15 mouse cellular contexts compared by ENCODE assay signal in the genomic region with DNA sequence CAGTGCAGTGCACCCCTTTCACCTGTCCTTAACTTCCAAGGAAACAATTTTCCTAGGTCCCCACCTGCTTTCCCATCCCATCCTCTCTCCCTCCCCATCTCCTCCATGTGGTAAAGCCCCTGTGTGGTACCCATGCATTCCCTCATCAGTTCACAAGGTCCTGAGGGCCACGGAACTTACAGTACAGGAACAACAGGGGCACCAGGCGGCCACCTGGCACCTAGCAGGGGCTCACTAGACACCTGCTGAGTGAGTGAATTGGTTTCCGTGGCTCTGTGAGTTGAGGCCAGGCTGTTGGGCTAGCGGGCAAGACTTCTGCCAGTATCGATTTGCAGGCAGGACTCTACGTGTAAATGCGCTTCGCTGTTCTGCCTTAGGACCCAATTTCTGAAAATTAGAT.
"Had no signal": no experiment of that assay in that cellular context is flagged by ENCODE, and none has a peak within 500 bp of the region (broad histone marks: within the 10 kb centered on the region; RNA-seq: fewer than 3 reads in every experiment).

No protein-coding gene starts in this region.

- H3K4me1 ChIP-seq: liver, embryonic 13.5 days; megakaryocyte, embryonic 14.5 days had no signal

- H3K9me3 ChIP-seq: limb, embryonic 12.5 days; liver, embryonic 13.5 days; lung, embryonic 15.5 days; megakaryocyte, embryonic 14.5 days; midbrain, embryonic 13.5 days; neural tube, embryonic 13.5 days had no signal

- H3K36me3 ChIP-seq: limb, embryonic 12.5 days; liver, embryonic 13.5 days; lung, embryonic 15.5 days; midbrain, embryonic 13.5 days; neural tube, embryonic 13.5 days had no signal

- H3K27me3 ChIP-seq: liver, embryonic 13.5 days; lung, embryonic 15.5 days had no signal

- H3K27ac ChIP-seq: limb, embryonic 12.5 days; liver, embryonic 13.5 days; lung, embryonic 15.5 days; macrophage; midbrain, embryonic 13.5 days; neural tube, embryonic 13.5 days had no signal

- H3K4me3 ChIP-seq: limb, embryonic 12.5 days; liver, embryonic 13.5 days; lung, embryonic 15.5 days; megakaryocyte, embryonic 14.5 days; midbrain, embryonic 13.5 days; neural tube, embryonic 13.5 days had no signal

- H3K4me2 ChIP-seq: limb, embryonic 12.5 days; liver, embryonic 13.5 days; lung, embryonic 15.5 days; midbrain, embryonic 13.5 days; neural tube, embryonic 13.5 days had no signal

- DNase-seq: kidney, postnatal 25 days; liver; liver, embryonic 13.5 days; liver, postnatal 0 days; lung, postnatal 14 days; retina, postnatal 1 day; spleen, adult 18-20 months; thymus, adult 18-20 months; thymus, postnatal 14 days had no signal

- ATAC-seq: liver, postnatal 0 days had no signal

- H3K9ac ChIP-seq: limb, embryonic 12.5 days; liver, embryonic 13.5 days; liver, postnatal 0 days; lung, embryonic 15.5 days; midbrain, embryonic 13.5 days; neural tube, embryonic 13.5 days had no signal
